ENCODE assay signal across 8 mouse cellular contexts in the genomic region with DNA sequence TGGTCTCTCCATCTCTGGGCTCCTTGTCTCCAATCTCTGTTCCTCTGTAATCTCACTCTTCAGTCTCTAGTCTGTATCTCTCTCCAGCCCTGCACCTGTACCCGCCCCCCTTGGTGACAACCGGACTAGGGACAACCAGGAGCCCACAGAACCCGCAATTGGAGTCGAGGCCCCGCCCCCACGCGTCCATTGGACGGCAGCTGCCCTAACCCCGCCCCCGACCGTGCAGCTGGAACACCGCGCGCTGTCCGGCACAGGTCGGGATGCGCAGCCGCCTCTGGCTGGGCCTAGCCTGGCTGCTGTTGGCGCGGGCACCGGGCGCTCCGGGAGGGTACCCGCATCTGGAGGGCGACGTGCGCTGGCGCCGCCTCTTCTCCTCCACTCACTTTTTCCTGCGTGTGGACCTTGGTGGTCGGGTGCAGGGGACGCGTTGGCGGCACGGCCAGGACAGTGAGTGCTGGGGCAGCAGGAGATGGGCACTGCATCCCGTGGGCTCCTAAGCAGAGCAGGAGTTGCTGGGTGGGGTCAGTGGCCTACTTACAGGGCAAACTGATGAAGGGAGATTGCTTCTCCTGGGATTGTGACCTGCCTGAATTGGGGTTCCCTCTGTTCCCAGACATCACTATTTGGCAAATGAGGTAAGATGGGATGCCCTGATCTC. TPM values are rescaled to one million over a fixed set of nuclear protein-coding genes. Genes with fewer than 3 reads are reported as not detected.
DNase-seq lines count a peak whose midpoint lies in the region; ATAC-seq lines count a peak whose summit lies in the region.

A gene (plus strand): TSS at position 221 of the 661 bp plus-strand sequence.

- peaks cover 9% of the 10 kb centered on the region; the same call in 1 of the 2 replicates for H3K4me1 ChIP-seq in forebrain, embryonic 15.5 days
- H3K4me1 ChIP-seq in liver, embryonic 16.5 days (ENCODE audit: control insufficient read depth, low read depth, low read length) = peaks cover 7% of the 10 kb centered on the region
- H3K4me1 ChIP-seq in neural tube, embryonic 12.5 days = peaks cover 17% of the 10 kb centered on the region

- no peaks in the 10 kb centered on the region for H3K9me3 ChIP-seq in forebrain, embryonic 15.5 days
- no peaks in the 10 kb centered on the region for H3K9me3 ChIP-seq in liver, embryonic 16.5 days (replicated peaks; ENCODE audit: control insufficient read depth, low read length)
- H3K9me3 ChIP-seq in neural tube, embryonic 12.5 days = no peaks in the 10 kb centered on the region

- peak; percentile 74 for ATAC-seq in forebrain, embryonic 15.5 days (replicated peaks)
- peak; percentile 83 for ATAC-seq in liver, embryonic 16.5 days (ENCODE audit: low read depth)
- peak; percentile 87 for ATAC-seq in neural tube, embryonic 12.5 days (ENCODE audit: low FRiP score, low read depth)

- peak within 1 kb of the TSS; percentile 41 for H3K4me3 ChIP-seq in forebrain, embryonic 15.5 days
- H3K4me3 ChIP-seq in liver, embryonic 16.5 days (ENCODE audit: low read depth, low read length) = no peak within 1 kb of the TSS
- peak within 1 kb of the TSS; percentile 40 for H3K4me3 ChIP-seq in neural tube, embryonic 12.5 days

- peak within 1 kb of the TSS; percentile 74 for H3K4me2 ChIP-seq in forebrain, embryonic 15.5 days (replicated peaks)
- H3K4me2 ChIP-seq in liver, embryonic 16.5 days (ENCODE audit: low read depth, low read length) = peak within 1 kb of the TSS; percentile 59
- H3K4me2 ChIP-seq in neural tube, embryonic 12.5 days (replicated peaks) = peak within 1 kb of the TSS; percentile 83

- H3K9ac ChIP-seq in forebrain, embryonic 15.5 days (replicated peaks) = peak within 1 kb of the TSS; percentile 36; the same call in 1 of the 2 replicates
- peak within 1 kb of the TSS; percentile 28 for H3K9ac ChIP-seq in liver, embryonic 16.5 days (ENCODE audit: low read depth, low read length)
- H3K9ac ChIP-seq in neural tube, embryonic 12.5 days = peak within 1 kb of the TSS; percentile 49

- DNase-seq in ZHBTc4 (ENCODE audit: low read depth, low spot score) = peak; percentile 92
- DNase-seq in cerebellum, adult 8-10 months = peak; percentile 80
- peak; percentile 74 for DNase-seq in heart, postnatal 4 days
- DNase-seq in kidney, postnatal 4 days = peak; percentile 89 to 92
- peak; percentile 69 for DNase-seq in yolk sac, embryonic 10.5 days (ENCODE audit: low spot score)

- no peak within 1 kb of the TSS for H3K27ac ChIP-seq in forebrain, embryonic 15.5 days (replicated peaks)
- no peak within 1 kb of the TSS for H3K27ac ChIP-seq in liver, embryonic 16.5 days (ENCODE audit: low read length)
- H3K27ac ChIP-seq in neural tube, embryonic 12.5 days = no peak within 1 kb of the TSS

- under 1% methylated on average over 36 of the region's 36 CpGs for WGBS in forebrain, embryonic 15.5 days
- WGBS in liver, embryonic 16.5 days (ENCODE audit: insufficient replicate concordance) = 3% methylated on average over 36 of the region's 36 CpGs
- 1% methylated on average over 36 of the region's 36 CpGs for WGBS in neural tube, embryonic 12.5 days

- H3K36me3 ChIP-seq in forebrain, embryonic 15.5 days = peaks cover 32% of the 10 kb centered on the region
- H3K36me3 ChIP-seq in liver, embryonic 16.5 days (ENCODE audit: control insufficient read depth, insufficient read depth) = peaks cover 18% of the 10 kb centered on the region
- peaks cover 42% of the 10 kb centered on the region for H3K36me3 ChIP-seq in neural tube, embryonic 12.5 days

- no peaks in the 10 kb centered on the region for H3K27me3 ChIP-seq in forebrain, embryonic 15.5 days
- no peaks in the 10 kb centered on the region for H3K27me3 ChIP-seq in liver, embryonic 16.5 days (ENCODE audit: control insufficient read depth, insufficient read depth, low read depth, low read length)
- H3K27me3 ChIP-seq in neural tube, embryonic 12.5 days (replicated peaks) = no peaks in the 10 kb centered on the region

RNA-seq across cellular contexts. Expression of the gene that starts here (rescaled TPM):
- 0.69 and 0.72 TPM in 2 replicates for polyA plus RNA-seq in forebrain, embryonic 15.5 days (2015; fragmentation: Nextera tagmentation; extraction: Ambion mirVana)
- total RNA-seq in heart, postnatal 4 days (2021) = not detected
- not detected in 2 replicates for polyA plus RNA-seq in liver, embryonic 16.5 days (2015; fragmentation: Nextera tagmentation; extraction: Ambion mirVana)
- polyA plus RNA-seq in neural tube, embryonic 12.5 days (2016; fragmentation: Nextera tagmentation; extraction: Ambion mirVana) = 0.55 and 1.2 TPM in 2 replicates

Comparison
In these comparisons a context has a peak if more than half of its experiments do, and no peak if none do; other contexts are left out.
1. Peak in ATAC-seq, H3K4me3 ChIP-seq, H3K9ac ChIP-seq and H3K4me2 ChIP-seq in forebrain, embryonic 15.5 days; RNA of the gene not detected or under 1 TPM.
2. Peak in DNase-seq in heart, postnatal 4 days; RNA of the gene not detected or under 1 TPM.
3. Peak in ATAC-seq, H3K9ac ChIP-seq and H3K4me2 ChIP-seq in liver, embryonic 16.5 days; RNA of the gene not detected or under 1 TPM.